ENCODE assay signal across 15 mouse cellular contexts in the genomic region with DNA sequence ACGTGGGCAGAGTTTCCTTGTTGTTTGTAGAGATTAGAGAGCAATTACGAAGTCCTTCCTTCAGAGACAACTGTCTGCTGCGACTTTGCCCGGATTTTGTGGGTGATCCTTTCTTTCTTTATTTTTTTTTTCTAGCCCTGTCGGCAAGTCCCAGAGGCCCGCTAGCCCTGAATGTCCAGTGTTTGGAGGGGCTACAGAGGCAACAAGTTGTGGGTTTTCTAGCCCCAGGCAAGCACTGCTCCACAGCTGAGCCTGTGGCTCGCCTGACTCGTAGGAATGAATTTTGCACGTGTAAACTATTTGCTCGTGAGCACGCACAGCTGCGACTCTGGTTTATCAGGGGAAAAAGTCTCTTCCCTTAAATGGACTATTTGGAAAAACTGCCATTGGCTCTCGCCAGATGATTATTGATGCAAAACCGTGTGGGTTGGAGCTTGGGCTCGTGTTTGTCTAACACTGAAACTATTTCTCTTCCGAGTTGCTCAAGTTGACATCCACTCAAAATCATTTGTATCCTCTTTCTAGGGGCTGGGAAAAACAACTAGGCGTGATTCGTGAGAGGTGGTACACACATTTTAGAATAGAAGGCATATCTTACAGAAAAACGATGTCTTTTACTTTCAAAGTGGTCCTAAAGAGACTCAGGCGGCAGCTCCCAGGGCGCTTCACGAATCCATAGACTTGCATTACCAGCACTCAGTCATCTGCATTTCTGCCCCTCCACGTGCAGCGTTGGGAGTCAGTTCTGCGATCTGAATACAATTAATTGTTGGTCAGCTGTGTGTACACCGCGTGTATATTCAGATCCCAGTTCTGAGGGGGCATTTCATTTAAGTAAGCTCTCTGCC. TPM values are rescaled to one million over a fixed set of nuclear protein-coding genes. Genes with fewer than 3 reads are reported as not detected.
DNase-seq lines count a peak whose midpoint lies in the region; ATAC-seq and TF ChIP-seq lines count a peak whose summit lies in the region.
"Had no signal": no experiment of that assay in that cellular context is flagged by ENCODE, and none has a peak within 500 bp of the region (broad histone marks: within the 10 kb centered on the region; RNA-seq: fewer than 3 reads in every experiment).

No protein-coding gene starts in this region.

- H3K9ac ChIP-seq in hindbrain, embryonic 11.5 days (ENCODE audit: low read depth, low read length) = peak overlapping the region; percentile 48
- no peak overlapping the region for H3K9ac ChIP-seq in midbrain, embryonic 15.5 days
- H3K9ac ChIP-seq: embryonic facial prominence, embryonic 15.5 days; liver, embryonic 14.5 days had no signal

- 0 out of 2 replicates have a peak, but pooled peaks have one; percentile 43 for ATAC-seq in hindbrain, embryonic 11.5 days (ENCODE audit: low FRiP score)
- no peak for ATAC-seq in midbrain, embryonic 15.5 days (replicated peaks)
- ATAC-seq in granulocyte monocyte progenitor cell, adult 5-6 weeks (replicated peaks; ENCODE audit: poor library complexity, severe bottlenecking) = no peak

- peak; percentile 68 to 69 for DNase-seq in cerebellum, postnatal 25 days
- DNase-seq in hindbrain, embryonic 11.5 days (ENCODE audit: low spot score) = peak; percentile 69
- DNase-seq in left cerebral cortex, postnatal 4 days = no peak
- DNase-seq in lung, postnatal 25 days (ENCODE audit: low spot score) = no peak
- DNase-seq in urinary bladder, postnatal 36 days (ENCODE audit: low spot score in 2 of 2) = no peak
- DNase-seq: gastrocnemius, postnatal 36 days; heart, postnatal 10 days; layer of hippocampus, postnatal 36 days had no signal

- no peaks in the 10 kb centered on the region for H3K36me3 ChIP-seq in E14TG2a.4 (ENCODE audit: insufficient read depth, low read length)
- H3K36me3 ChIP-seq in hindbrain, embryonic 11.5 days (ENCODE audit: control insufficient read depth, insufficient read depth, low read length) = no peaks in the 10 kb centered on the region
- no peaks in the 10 kb centered on the region for H3K36me3 ChIP-seq in midbrain, embryonic 15.5 days (replicated peaks)
- H3K36me3 ChIP-seq: embryonic facial prominence, embryonic 15.5 days had no signal

- no peak for TF ChIP-seq CTCF in E14TG2a.4 (conservative IDR thresholded peaks at IDR 0.05; ENCODE audit: low read length)

- 0 out of 2 replicates have a peak overlapping the region, but pooled peaks have one; percentile 17 for H3K4me3 ChIP-seq in E14TG2a.4 (replicated peaks; ENCODE audit: low read length)
- peak overlapping the region; percentile 28 for H3K4me3 ChIP-seq in hindbrain, embryonic 11.5 days (ENCODE audit: low read depth, low read length)
- H3K4me3 ChIP-seq in midbrain, embryonic 15.5 days = peak overlapping the region; percentile 21
- H3K4me3 ChIP-seq: embryonic facial prominence, embryonic 15.5 days had no signal

- H3K4me1 ChIP-seq in E14TG2a.4 (replicated peaks; ENCODE audit: low read depth, low read length) = peaks cover 24% of the 10 kb centered on the region
- H3K4me1 ChIP-seq in hindbrain, embryonic 11.5 days (replicated peaks; ENCODE audit: control insufficient read depth, insufficient read depth, low read length) = no peaks in the 10 kb centered on the region
- no peaks in the 10 kb centered on the region for H3K4me1 ChIP-seq in midbrain, embryonic 15.5 days
- H3K4me1 ChIP-seq: embryonic facial prominence, embryonic 15.5 days had no signal

- intact Hi-C loops in left cerebral cortex, postnatal 4 days (cut with DNase I) = no loop called here

- H3K27me3 ChIP-seq in E14TG2a.4 (ENCODE audit: insufficient read depth, low read length) = peaks cover 81% of the 10 kb centered on the region
- H3K27me3 ChIP-seq in hindbrain, embryonic 11.5 days (ENCODE audit: control insufficient read depth, insufficient read depth, low read length) = peaks cover 80% of the 10 kb centered on the region
- H3K27me3 ChIP-seq in midbrain, embryonic 15.5 days (replicated peaks) = peaks cover 58% of the 10 kb centered on the region

- H3K9me3 ChIP-seq in E14TG2a.4 (ENCODE audit: low read length) = no peaks in the 10 kb centered on the region
- H3K9me3 ChIP-seq in hindbrain, embryonic 11.5 days (ENCODE audit: control insufficient read depth, low read length) = no peaks in the 10 kb centered on the region
- 0 out of 2 replicates have a peak, but pooled peaks cover under 1% of the 10 kb centered on the region for H3K9me3 ChIP-seq in midbrain, embryonic 15.5 days
- H3K9me3 ChIP-seq: embryonic facial prominence, embryonic 15.5 days had no signal

- peak overlapping the region; percentile 31 for H3K4me2 ChIP-seq in hindbrain, embryonic 11.5 days (replicated peaks; ENCODE audit: low read depth, low read length)
- peak overlapping the region; percentile 36 for H3K4me2 ChIP-seq in midbrain, embryonic 15.5 days
- H3K4me2 ChIP-seq: embryonic facial prominence, embryonic 15.5 days had no signal

- H3K27ac ChIP-seq in hindbrain, embryonic 11.5 days (ENCODE audit: low read depth, low read length) = peak overlapping the region; percentile 51; the same call in 1 of the 2 replicates
- H3K27ac ChIP-seq in midbrain, embryonic 15.5 days = peak overlapping the region; percentile 37
- H3K27ac ChIP-seq: embryonic facial prominence, embryonic 15.5 days; liver, embryonic 14.5 days had no signal

- WGBS in hindbrain, embryonic 11.5 days = under 1% methylated on average over 27 of the region's 27 CpGs
- under 1% methylated on average over 27 of the region's 27 CpGs for WGBS in midbrain, embryonic 15.5 days

RNA-seq across cellular contexts. Expression of a gene that starts 39.5 kb away (rescaled TPM):
- polyA plus RNA-seq in hindbrain, embryonic 11.5 days (2014; fragmentation: Nextera tagmentation; extraction: Ambion mirVana) = 18.2 and 23.8 TPM in 2 replicates
- 10.0 and 11.6 TPM in 2 replicates for polyA plus RNA-seq in midbrain, embryonic 15.5 days (2015; fragmentation: Nextera tagmentation; extraction: Ambion mirVana)
- 10 to 100 TPM; 21.4 to 28.8 TPM for total RNA-seq in left cerebral cortex, postnatal 4 days (2021)
- not detected in 2 replicates for total RNA-seq in granulocyte monocyte progenitor cell, adult 5-6 weeks (2014; fragmentation: Nextera tagmentation)
- total RNA-seq in granulocyte monocyte progenitor cell, adult 5-6 weeks (2017) = not detected in 2 replicates
- total RNA-seq: megakaryocyte progenitor cell, adult 5-6 weeks had no signal
- polyA plus RNA-seq: kidney, embryonic 16.5 days had no signal

RNA-seq across cellular contexts. Expression of a gene that starts 42.9 kb away (rescaled TPM):
- polyA plus RNA-seq in hindbrain, embryonic 11.5 days (2014; fragmentation: Nextera tagmentation; extraction: Ambion mirVana) = 32.8 and 36.5 TPM in 2 replicates
- 53.1 and 59.1 TPM in 2 replicates for polyA plus RNA-seq in midbrain, embryonic 15.5 days (2015; fragmentation: Nextera tagmentation; extraction: Ambion mirVana)
- total RNA-seq in left cerebral cortex, postnatal 4 days (2021) = 1 to 10 TPM; 9.4 to 10.0 TPM
- total RNA-seq in granulocyte monocyte progenitor cell, adult 5-6 weeks (2014; fragmentation: Nextera tagmentation) = not detected in 2 replicates
- not detected in 2 replicates for total RNA-seq in granulocyte monocyte progenitor cell, adult 5-6 weeks (2017)
- total RNA-seq: heart, postnatal 10 days; megakaryocyte progenitor cell, adult 5-6 weeks had no signal
- polyA plus RNA-seq: kidney, embryonic 16.5 days had no signal

Comparison
In these comparisons a context has a peak if more than half of its experiments do, and no peak if none do; other contexts are left out.
1. DNase-seq: peak in cerebellum, postnatal 25 days (2 of 2) and hindbrain, embryonic 11.5 days (single experiment); none in left cerebral cortex, postnatal 4 days (single experiment), lung, postnatal 25 days (single experiment) and urinary bladder, postnatal 36 days (0 of 2).
2. RNA of a gene that starts 39.5 kb away (total RNA-seq): 21.4 to 28.8 TPM in left cerebral cortex, postnatal 4 days; not detected in granulocyte monocyte progenitor cell, adult 5-6 weeks; every median in the first group is over 10 times any median in the second.
3. RNA of a gene that starts 42.9 kb away (total RNA-seq): 9.4 to 10.0 TPM in left cerebral cortex, postnatal 4 days; not detected in granulocyte monocyte progenitor cell, adult 5-6 weeks; every median in the first group is over 10 times any median in the second.
4. Peak in every context shown above with its lines, with median percentiles within 50 percentile points of each other: H3K4me3 ChIP-seq.